Mouse (Mus musculus): Measurements from ENCODE around the gene Gm20388.

DNA sequence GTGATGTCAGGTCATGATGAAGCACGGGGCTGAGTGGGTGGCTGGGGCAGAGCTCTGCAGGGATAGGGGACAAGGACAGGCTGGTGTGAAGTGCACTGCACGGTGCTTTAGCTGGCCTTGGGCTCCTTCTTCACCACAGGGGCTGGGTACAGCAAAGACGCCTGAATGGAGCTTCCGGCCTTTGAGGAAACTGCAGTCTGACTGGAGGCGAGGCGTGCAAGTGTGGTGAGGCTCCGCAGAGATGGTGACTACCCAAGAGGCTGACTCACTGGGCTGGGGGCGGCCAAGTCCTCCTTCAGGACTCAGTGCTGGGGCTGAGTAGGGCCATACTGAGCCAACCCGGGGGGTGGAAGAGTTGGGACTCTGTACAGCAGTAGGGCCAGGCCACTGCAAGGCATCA is 295.3 kb downstream of the Gm20388 start:
- TF ChIP-seq MAFK (IDR thresholded peaks at IDR 0.05; ENCODE audit: insufficient read depth, low read depth, low read length), result no peak
- no peak for TF ChIP-seq ZC3H11A (IDR thresholded peaks at IDR 0.05; ENCODE audit: borderline replicate concordance, low read depth, low read length)
- TF ChIP-seq ZNF384 (IDR thresholded peaks at IDR 0.05; ENCODE audit: low read depth, low read length), result no peak
- TF ChIP-seq CHD2 (IDR thresholded peaks at IDR 0.05; ENCODE audit: low read depth, low read length), result no peak
- no peak for TF ChIP-seq HCFC1 (IDR thresholded peaks at IDR 0.05; ENCODE audit: borderline replicate concordance, insufficient read depth, low read length)
